ENCODE assay signal across 8 mouse cellular contexts in the genomic region with DNA sequence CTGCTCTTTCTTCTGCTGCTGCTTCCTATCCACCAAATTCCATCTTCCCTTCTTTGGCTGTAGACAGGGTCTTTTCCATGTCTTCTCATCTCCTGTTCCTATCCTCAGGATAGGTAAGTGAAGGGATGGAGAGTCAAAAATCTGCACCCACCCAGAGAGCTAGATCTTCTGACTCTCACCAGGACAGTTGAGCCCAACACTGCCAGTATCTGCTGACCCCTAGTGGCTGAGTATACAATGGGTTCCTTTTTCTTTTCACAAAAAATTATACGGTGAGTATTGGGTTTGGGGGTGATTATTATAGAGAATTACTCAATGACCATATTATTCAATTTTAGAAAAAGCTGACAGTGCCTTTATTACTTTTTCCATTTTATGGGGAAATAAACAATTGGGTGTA.
DNase-seq lines count a peak whose midpoint lies in the region; ATAC-seq lines count a peak whose summit lies in the region.

No protein-coding gene starts in this region.

- no peaks in the 10 kb centered on the region for H3K36me3 ChIP-seq in limb, embryonic 11.5 days (ENCODE audit: control insufficient read depth, insufficient read depth, low read length)
- H3K36me3 ChIP-seq in limb, embryonic 10.5 days = no peaks in the 10 kb centered on the region
- H3K36me3 ChIP-seq in limb, embryonic 13.5 days = no peaks in the 10 kb centered on the region

- ATAC-seq in limb, embryonic 11.5 days (ENCODE audit: insufficient number of reproducible peaks, low FRiP score, low TSS enrichment, low read depth) = no peak
- peak; percentile 24; the same call in 1 of the 2 replicates for ATAC-seq in limb, embryonic 13.5 days (ENCODE audit: low FRiP score, low read depth)

- H3K4me2 ChIP-seq in limb, embryonic 11.5 days (ENCODE audit: low read depth, severe bottlenecking) = no peak overlapping the region
- no peak overlapping the region for H3K4me2 ChIP-seq in limb, embryonic 13.5 days (replicated peaks)

- 50% methylated on average over 1 of the region's 1 CpGs for WGBS in limb, embryonic 11.5 days
- WGBS in limb, embryonic 10.5 days = 77% methylated on average over 1 of the region's 1 CpGs
- WGBS in limb, embryonic 13.5 days = 21% methylated on average over 1 of the region's 1 CpGs

- no peaks in the 10 kb centered on the region for H3K27me3 ChIP-seq in limb, embryonic 11.5 days (ENCODE audit: control insufficient read depth, insufficient read depth, low read length)
- no peaks in the 10 kb centered on the region for H3K27me3 ChIP-seq in limb, embryonic 10.5 days (ENCODE audit: low read depth, poor library complexity, severe bottlenecking)
- H3K27me3 ChIP-seq in limb, embryonic 13.5 days = no peaks in the 10 kb centered on the region

- intact Hi-C loops in gastrocnemius, postnatal 14 days (cut with DNase I; ENCODE audit: low total_unique reads) = no loop called here

- H3K9me3 ChIP-seq in limb, embryonic 11.5 days (ENCODE audit: control insufficient read depth, low read length) = no peaks in the 10 kb centered on the region
- H3K9me3 ChIP-seq in limb, embryonic 10.5 days (replicated peaks) = no peaks in the 10 kb centered on the region
- no peaks in the 10 kb centered on the region for H3K9me3 ChIP-seq in limb, embryonic 13.5 days

- DNase-seq in limb, embryonic 11.5 days (ENCODE audit: low spot score) = peak; percentile 25
- no peak for DNase-seq in limb, embryonic 10.5 days (ENCODE audit: low spot score)
- DNase-seq in ZHBTc4 (ENCODE audit: low read depth, low spot score) = peak; percentile 23
- peak; percentile 37 to 49 for DNase-seq in cerebellum, postnatal 25 days
- no peak for DNase-seq in gastrocnemius, postnatal 14 days
- DNase-seq in urinary bladder, adult 18-20 months (ENCODE audit: low spot score in 2 of 2) = no peak
- no peak for DNase-seq in frontal cortex, postnatal 14 days (ENCODE audit: low spot score in 2 of 2)

- H3K4me3 ChIP-seq in limb, embryonic 11.5 days (ENCODE audit: low read depth, low read length) = no peak overlapping the region
- H3K4me3 ChIP-seq in limb, embryonic 10.5 days = no peak overlapping the region
- H3K4me3 ChIP-seq in limb, embryonic 13.5 days = no peak overlapping the region

- no peak overlapping the region for H3K27ac ChIP-seq in limb, embryonic 11.5 days (replicated peaks; ENCODE audit: low read depth, low read length)
- H3K27ac ChIP-seq in limb, embryonic 10.5 days = no peak overlapping the region
- no peak overlapping the region for H3K27ac ChIP-seq in limb, embryonic 13.5 days

- no peaks in the 10 kb centered on the region for H3K4me1 ChIP-seq in limb, embryonic 11.5 days (ENCODE audit: control insufficient read depth, insufficient read depth, low read length)
- H3K4me1 ChIP-seq in limb, embryonic 10.5 days = no peaks in the 10 kb centered on the region
- no peaks in the 10 kb centered on the region for H3K4me1 ChIP-seq in limb, embryonic 13.5 days

- H3K9ac ChIP-seq in limb, embryonic 11.5 days (ENCODE audit: low read length) = no peak overlapping the region
- H3K9ac ChIP-seq in limb, embryonic 13.5 days = no peak overlapping the region

Comparison
In these comparisons a context has a peak if more than half of its experiments do, and no peak if none do; other contexts are left out.
1. DNase-seq: peak in limb, embryonic 11.5 days (single experiment), ZHBTc4 (single experiment) and cerebellum, postnatal 25 days (2 of 2); none in limb, embryonic 10.5 days (single experiment), gastrocnemius, postnatal 14 days (single experiment), urinary bladder, adult 18-20 months (0 of 2) and frontal cortex, postnatal 14 days (0 of 2).